12 mouse cellular contexts compared by ENCODE assay signal in the genomic region with DNA sequence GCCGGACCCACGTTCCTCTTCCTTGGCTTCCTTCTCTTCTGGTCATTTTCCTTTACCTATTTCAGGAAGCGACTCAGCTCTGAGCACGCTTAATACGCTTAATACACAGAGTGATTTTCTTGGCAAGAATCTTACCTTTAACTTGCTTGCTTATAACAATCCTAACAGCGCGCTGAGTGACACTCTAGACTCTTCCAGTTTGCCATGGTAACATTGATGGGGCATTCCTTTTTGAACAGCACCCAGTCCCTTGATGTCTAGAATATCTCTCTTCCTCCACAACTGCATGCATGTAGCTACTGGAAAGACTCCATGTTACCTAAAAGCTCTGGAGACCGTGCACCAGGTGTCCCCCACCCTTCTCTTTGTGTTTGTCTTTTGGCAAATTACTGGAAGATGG.
"Had no signal": no experiment of that assay in that cellular context is flagged by ENCODE, and none has a peak within 500 bp of the region (broad histone marks: within the 10 kb centered on the region; RNA-seq: fewer than 3 reads in every experiment).

No protein-coding gene starts in this region.

- H3K27ac ChIP-seq: limb, embryonic 15.5 days; liver, embryonic 12.5 days; midbrain, embryonic 15.5 days; stomach, postnatal 0 days had no signal

- H3K9ac ChIP-seq: limb, embryonic 15.5 days; liver, embryonic 12.5 days; lung, embryonic 14.5 days; midbrain, embryonic 15.5 days had no signal

- H3K36me3 ChIP-seq: limb, embryonic 15.5 days; liver, embryonic 12.5 days; midbrain, embryonic 15.5 days had no signal

- H3K4me1 ChIP-seq: limb, embryonic 15.5 days; liver, embryonic 12.5 days; megakaryocyte, embryonic 14.5 days had no signal

- H3K4me3 ChIP-seq: limb, embryonic 15.5 days; liver, embryonic 12.5 days; megakaryocyte, embryonic 14.5 days; midbrain, embryonic 15.5 days had no signal

- H3K27me3 ChIP-seq: limb, embryonic 15.5 days; liver, embryonic 12.5 days; megakaryocyte, embryonic 14.5 days; midbrain, embryonic 15.5 days had no signal

- DNase-seq: kidney, postnatal 10 days; kidney, postnatal 4 days; layer of hippocampus, postnatal 36 days; lung, postnatal 4 days; right cerebral cortex, postnatal 14 days; thymus, postnatal 4 days had no signal
